Mouse (Mus musculus) spleen, postnatal 36 days (tissue): Measurements from ENCODE around the gene Pabpc4.

ENCODE experiments used
- DNase-seq, 2 experiments: peaks; one replicate each; pipeline ENCODE4 v3.0.0; 2022; ENCODE audit warnings: low spot score in 2 of 2, mixed read lengths in 1 of 2

Gene Pabpc4

DNA sequence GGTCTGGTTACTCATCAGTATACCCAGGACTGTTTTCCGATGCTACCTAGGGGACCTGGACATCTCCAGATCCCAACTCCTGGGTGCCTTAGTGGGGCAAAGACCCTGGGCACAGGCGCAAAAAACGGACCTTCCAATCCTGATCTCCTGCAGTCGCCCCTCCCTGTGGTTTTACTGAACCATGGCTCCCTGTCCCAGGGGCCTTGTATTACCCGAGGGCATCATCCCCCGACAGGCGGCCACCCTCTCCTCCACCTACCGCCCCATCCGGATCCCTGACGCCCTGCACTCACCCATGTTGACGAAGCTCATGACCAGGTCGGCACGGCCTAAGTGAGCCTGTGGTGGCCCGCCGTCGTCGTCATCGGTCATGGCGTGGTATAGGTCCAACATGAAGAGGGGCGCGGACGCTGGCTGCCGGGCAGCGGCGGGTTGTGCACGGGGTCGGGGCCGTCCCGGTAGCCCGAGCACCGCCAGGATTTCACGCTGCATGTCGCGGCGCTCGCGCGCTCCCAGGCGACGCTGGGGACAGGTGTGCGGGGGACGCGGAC, 80.0 kb downstream of the Pabpc4 start:
- DNase-seq, result no peak

DNA sequence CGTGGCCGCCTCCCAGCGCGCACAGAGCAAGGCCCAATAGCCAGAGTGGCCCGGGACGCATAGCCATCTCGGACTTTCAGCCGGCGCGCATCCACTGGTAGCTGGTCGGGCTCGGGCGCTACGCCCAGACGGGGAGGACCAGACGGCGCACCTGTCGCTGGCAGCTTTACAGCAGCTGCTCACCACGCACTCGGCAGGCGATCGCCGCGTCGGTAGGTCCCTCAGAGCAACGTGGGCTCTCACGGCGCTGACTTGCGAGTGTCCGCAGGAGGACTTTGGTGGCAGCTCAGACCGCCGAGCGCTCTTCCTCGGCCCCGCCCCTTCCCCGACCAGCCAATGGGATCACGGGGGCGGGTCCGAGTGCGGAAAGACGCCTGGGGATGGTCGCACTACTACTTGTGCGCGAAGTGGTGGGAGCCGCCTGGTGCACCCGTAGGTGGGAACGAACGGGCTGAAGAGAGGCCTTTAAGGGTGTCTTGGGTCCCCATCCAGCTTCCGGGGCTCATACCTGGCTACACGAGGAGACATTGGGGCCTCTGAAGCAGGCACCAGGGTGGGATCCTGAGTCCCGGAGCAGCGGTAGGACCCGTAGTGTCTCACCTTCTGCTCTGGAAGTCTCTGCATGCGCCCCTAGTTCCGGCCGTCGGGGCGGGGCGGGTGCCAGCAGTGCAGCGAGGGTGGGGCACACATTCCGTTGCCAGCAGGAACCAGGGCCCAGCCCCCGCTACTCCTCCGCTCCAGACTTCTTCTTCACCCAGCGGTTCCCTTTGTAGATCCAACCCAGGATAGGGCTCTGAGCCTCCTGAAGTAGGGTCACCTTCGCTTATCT, 80.7 kb downstream of the Pabpc4 start, which contains the start of gene Bmp8a:
Gene Bmp8a, minus strand, starts transcription at position 611 of the 829 bp plus-strand sequence.
- peak; percentile 67 to 68 for DNase-seq

DNA sequence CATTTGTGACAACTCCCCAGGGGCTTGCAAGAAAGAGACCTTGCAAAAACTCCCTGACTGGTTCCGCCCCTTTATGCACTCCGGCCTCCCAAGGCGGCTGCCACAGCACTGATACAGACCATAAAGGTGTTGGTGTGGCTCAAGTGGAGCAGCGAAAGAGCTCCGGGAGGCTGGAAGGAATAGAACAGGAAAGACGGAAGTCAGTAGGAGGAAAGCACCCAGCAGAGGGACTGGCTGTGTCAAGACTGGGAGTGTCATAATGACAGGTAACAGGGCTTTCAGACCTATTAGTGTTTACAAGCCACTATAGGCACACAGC, 81.3 kb downstream of the Pabpc4 start:
- DNase-seq, result no peak
